Mouse (Mus musculus): Measurements from ENCODE around the gene Xrcc4.

Gene Xrcc4

GRCm38 (mm10) chr13:89738776-89739695 is 350.4 kb downstream of the Xrcc4 start:
- DNase-seq (ENCODE audit: low spot score), result peak; percentile 36

GRCm38 (mm10) chr13:89738275-89738674 is 351.1 kb downstream of the Xrcc4 start:
- no peak for DNase-seq (ENCODE audit: low spot score)

GRCm38 (mm10) chr13:89735111-89735510 is 354.3 kb downstream of the Xrcc4 start:
- DNase-seq (ENCODE audit: low spot score), result no peak

- DNase-seq (ENCODE audit: low spot score), result no peak
Measured at GRCm38 (mm10) chr13:89726492-89726891, 362.9 kb downstream of the Xrcc4 start.

Data from urinary bladder, postnatal 10 days (tissue).